Mouse (Mus musculus): ENCODE data around the gene Myl6b. TPM values are rescaled to one million over a fixed set of nuclear protein-coding genes. Genes with fewer than 3 reads are reported as not detected.

Myl6b gene
- 2.3 and 3.1 TPM in 2 replicates for polyA plus RNA-seq (2016; fragmentation: Nextera tagmentation; extraction: Ambion mirVana)

GRCm38 (mm10) chr10:128498590-128498989 lies at the start of gene Myl6b:
Myl6b (minus strand) TSS chr10:128498685.
- Histone ChIP-seq H3K27me3 (replicated peaks; ENCODE audit: low read depth, poor library complexity, severe bottlenecking) (peaks cover 14% of the 10 kb centered on the region), H3K9me3 (no peaks in the 10 kb centered on the region), H3K4me1 (peaks cover 47% of the 10 kb centered on the region), H3K36me3 (replicated peaks) (no peaks in the 10 kb centered on the region), H3K27ac (replicated peaks) (peak within 1 kb of the TSS; percentile 81), H3K4me3 (peak within 1 kb of the TSS; percentile 69)
- WGBS: under 1% methylated on average over 27 of the region's 27 CpGs
- DNase-seq (ENCODE audit: low spot score): peak; percentile 96

GRCm38 (mm10) chr10:128547361-128548032 lies 49.0 kb upstream of the Myl6b start, which contains the start of gene Zc3h10:
Zc3h10 (minus strand) TSS chr10:128547774.
- Histone ChIP-seq H3K4me3 (peak within 1 kb of the TSS; percentile 88), H3K27ac (replicated peaks) (peak within 1 kb of the TSS; percentile 97), H3K27me3 (replicated peaks; ENCODE audit: low read depth, poor library complexity, severe bottlenecking) (no peaks in the 10 kb centered on the region), H3K4me1 (peaks cover 33% of the 10 kb centered on the region), H3K9me3 (no peaks in the 10 kb centered on the region), H3K36me3 (replicated peaks) (peaks cover 39% of the 10 kb centered on the region)
- under 1% methylated on average over 50 of the region's 50 CpGs for WGBS
- DNase-seq (ENCODE audit: low spot score): peak; percentile 94

GRCm38 (mm10) chr10:128546787-128547186 lies 48.3 kb upstream of the Myl6b start:
- Histone ChIP-seq H3K4me1 (peaks cover 33% of the 10 kb centered on the region), H3K4me3 (peak overlapping the region; percentile 88), H3K9me3 (no peaks in the 10 kb centered on the region), H3K27me3 (replicated peaks; ENCODE audit: low read depth, poor library complexity, severe bottlenecking) (no peaks in the 10 kb centered on the region), H3K27ac (replicated peaks) (peak overlapping the region; percentile 88), H3K36me3 (replicated peaks) (peaks cover 46% of the 10 kb centered on the region)
- 25% methylated on average over 7 of the region's 7 CpGs for WGBS
- DNase-seq (ENCODE audit: low spot score): no peak

GRCm38 (mm10) chr10:128546361-128546760 lies 47.9 kb upstream of the Myl6b start:
- Histone ChIP-seq H3K27ac (replicated peaks) (peak overlapping the region; percentile 26; the same call in 1 of the 2 replicates), H3K9me3 (no peaks in the 10 kb centered on the region), H3K27me3 (replicated peaks; ENCODE audit: low read depth, poor library complexity, severe bottlenecking) (no peaks in the 10 kb centered on the region), H3K4me1 (peaks cover 33% of the 10 kb centered on the region), H3K4me3 (peak overlapping the region; percentile 88), H3K36me3 (replicated peaks) (peaks cover 50% of the 10 kb centered on the region)
- 18% methylated on average over 4 of the region's 4 CpGs for WGBS
- no peak for DNase-seq (ENCODE audit: low spot score)

GRCm38 (mm10) chr10:128545570-128545898 lies 47.0 kb upstream of the Myl6b start:
- WGBS: 90% methylated on average over 3 of the region's 3 CpGs
- no peak for DNase-seq (ENCODE audit: low spot score)
- Histone ChIP-seq H3K4me3 (peak overlapping the region; percentile 21; the same call in 1 of the 2 replicates), H3K4me1 (peaks cover 33% of the 10 kb centered on the region), H3K9me3 (no peaks in the 10 kb centered on the region), H3K27ac (replicated peaks) (no peak overlapping the region), H3K27me3 (replicated peaks; ENCODE audit: low read depth, poor library complexity, severe bottlenecking) (no peaks in the 10 kb centered on the region), H3K36me3 (replicated peaks) (peaks cover 56% of the 10 kb centered on the region)

GRCm38 (mm10) chr10:128544674-128545569 lies 46.4 kb upstream of the Myl6b start:
- Histone ChIP-seq H3K36me3 (replicated peaks) (peaks cover 56% of the 10 kb centered on the region), H3K27ac (replicated peaks) (no peak overlapping the region), H3K27me3 (replicated peaks; ENCODE audit: low read depth, poor library complexity, severe bottlenecking) (no peaks in the 10 kb centered on the region), H3K9me3 (no peaks in the 10 kb centered on the region), H3K4me3 (peak overlapping the region; percentile 21; the same call in 1 of the 2 replicates), H3K4me1 (peaks cover 32% of the 10 kb centered on the region)
- no peak for DNase-seq (ENCODE audit: low spot score)
- 95% methylated on average over 37 of the region's 37 CpGs for WGBS

GRCm38 (mm10) chr10:128544151-128544657 lies 45.7 kb upstream of the Myl6b start:
- no peak overlapping the region; the same call in 1 of the 2 replicates for H3K27ac ChIP-seq (replicated peaks)
- 95% methylated on average over 15 of the region's 15 CpGs for WGBS
- no peak for DNase-seq (ENCODE audit: low spot score)
- H3K4me3 ChIP-seq: no peak overlapping the region
- no peaks in the 10 kb centered on the region for H3K27me3 ChIP-seq (replicated peaks; ENCODE audit: low read depth, poor library complexity, severe bottlenecking)
- peaks cover 56% of the 10 kb centered on the region for H3K36me3 ChIP-seq (replicated peaks)
- no peaks in the 10 kb centered on the region for H3K9me3 ChIP-seq
- peaks cover 28% of the 10 kb centered on the region for H3K4me1 ChIP-seq

- H3K9me3 ChIP-seq: no peaks in the 10 kb centered on the region
- H3K36me3 ChIP-seq (replicated peaks): peaks cover 54% of the 10 kb centered on the region
- 78% methylated on average over 2 of the region's 2 CpGs for WGBS
- H3K27ac ChIP-seq (replicated peaks): no peak overlapping the region
- no peak overlapping the region for H3K4me3 ChIP-seq
- no peak for DNase-seq (ENCODE audit: low spot score)
- no peaks in the 10 kb centered on the region for H3K27me3 ChIP-seq (replicated peaks; ENCODE audit: low read depth, poor library complexity, severe bottlenecking)
- H3K4me1 ChIP-seq: peaks cover 28% of the 10 kb centered on the region
Measured at GRCm38 (mm10) chr10:128543100-128543499, 44.6 kb upstream of the Myl6b start.

GRCm38 (mm10) chr10:128538340-128538870 lies 39.9 kb upstream of the Myl6b start:
- H3K36me3 ChIP-seq (replicated peaks): peaks cover 26% of the 10 kb centered on the region
- H3K27me3 ChIP-seq (replicated peaks; ENCODE audit: low read depth, poor library complexity, severe bottlenecking): 0 out of 2 replicates have a peak, but pooled peaks cover 5% of the 10 kb centered on the region
- DNase-seq (ENCODE audit: low spot score): no peak
- no peak overlapping the region for H3K4me3 ChIP-seq
- no peak overlapping the region for H3K27ac ChIP-seq (replicated peaks)
- H3K9me3 ChIP-seq: no peaks in the 10 kb centered on the region
- WGBS: 64% methylated on average over 1 of the region's 1 CpGs
- H3K4me1 ChIP-seq: peaks cover 13% of the 10 kb centered on the region

- 0 out of 2 replicates have a peak, but pooled peaks cover 5% of the 10 kb centered on the region for H3K27me3 ChIP-seq (replicated peaks; ENCODE audit: low read depth, poor library complexity, severe bottlenecking)
- peak; percentile 88 for DNase-seq (ENCODE audit: low spot score)
- peaks cover 13% of the 10 kb centered on the region for H3K4me1 ChIP-seq
- WGBS: 17% methylated on average over 18 of the region's 18 CpGs
- H3K27ac ChIP-seq (replicated peaks): peak overlapping the region; percentile 61
- H3K9me3 ChIP-seq: no peaks in the 10 kb centered on the region
- H3K36me3 ChIP-seq (replicated peaks): peaks cover 6% of the 10 kb centered on the region
- H3K4me3 ChIP-seq: peak overlapping the region; percentile 40
Measured at GRCm38 (mm10) chr10:128536266-128536940, 37.9 kb upstream of the Myl6b start.

GRCm38 (mm10) chr10:128535624-128536265 lies 37.3 kb upstream of the Myl6b start:
- H3K36me3 ChIP-seq (replicated peaks): no peaks in the 10 kb centered on the region; the same call in 1 of the 2 replicates
- 0 out of 2 replicates have a peak, but pooled peaks cover 5% of the 10 kb centered on the region for H3K27me3 ChIP-seq (replicated peaks; ENCODE audit: low read depth, poor library complexity, severe bottlenecking)
- peaks cover 13% of the 10 kb centered on the region for H3K4me1 ChIP-seq
- peak overlapping the region; percentile 36 for H3K27ac ChIP-seq (replicated peaks)
- no peak for DNase-seq (ENCODE audit: low spot score)
- 74% methylated on average over 4 of the region's 4 CpGs for WGBS
- H3K4me3 ChIP-seq: peak overlapping the region; percentile 40
- no peaks in the 10 kb centered on the region for H3K9me3 ChIP-seq
